Mouse (Mus musculus) layer of hippocampus, adult 2 months (tissue): Measurements from ENCODE around the gene Gm4847. TPM values are rescaled to one million over a fixed set of nuclear protein-coding genes. Genes with fewer than 3 reads are reported as not detected.

Experiments
- DNase-seq, 2 experiments: peaks; one replicate each; pipeline ENCODE4 v3.0.0; 2022; ENCODE audit warnings: low spot score in 2 of 2
- H3K27ac ChIP-seq: fragments of 200-600 bp; 2 replicates; pipeline ENCODE4 v1.8.1; 2022
- H3K4me3 ChIP-seq: fragments of 200-600 bp; 2 replicates; pipeline ENCODE4 v1.8.1; 2022; ENCODE audit warnings: mild to moderate bottlenecking
- CTCF ChIP-seq: fragments of 200-600 bp; conservative IDR thresholded peaks from 2 replicates; pipeline ENCODE4 v1.8.1; 2022; ENCODE audit warnings: antibody characterized with exemption, mild to moderate bottlenecking, moderate library complexity
- long read RNA-seq, 2 experiments: library from polyadenylated mRNA; stranded (forward); transcript quantifications; one replicate each; pipeline ENCODE4 v2.0.0; 2021; ENCODE audit warnings: borderline mapping rate in 2 of 2
- microRNA-seq, 2 experiments: library from miRNA; unstranded; fragments of <30 nt; microRNA quantifications; one replicate each; pipeline ENCODE4 v1.2.0; 2021
- total RNA-seq, 2 experiments: library from RNA; stranded (reverse); gene quantifications; 2 replicates each; pipeline ENCODE4 v1.2.3; 2021

Gm4847 gene
- total RNA-seq: not detected
- long read RNA-seq, experiment 1: 0 reads
- long read RNA-seq, experiment 2: 0 reads

DNA sequence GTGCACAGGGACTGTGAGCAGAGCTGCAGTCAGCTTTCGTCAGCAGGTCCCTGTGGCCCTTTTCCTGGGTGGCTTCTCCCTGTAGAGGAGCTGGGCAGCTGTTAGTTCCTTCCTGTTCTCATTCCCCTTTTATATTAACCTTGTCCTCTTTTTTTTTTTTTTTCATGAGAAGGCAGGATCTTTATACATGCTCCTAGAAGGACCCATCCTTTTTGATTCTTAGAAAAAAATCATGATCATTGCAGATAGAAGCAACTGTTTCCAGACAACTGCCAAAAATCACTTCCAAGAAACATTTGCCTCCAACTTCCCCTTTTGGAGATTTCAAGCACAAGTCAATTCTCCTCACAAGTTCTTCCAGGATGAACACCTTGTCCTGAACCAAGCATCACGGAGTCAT, at the start of gene Gm4847:
Gm4847 (minus strand) TSS at position 101 of the 400 bp plus-strand sequence.
- Histone ChIP-seq H3K27ac (no peak within 1 kb of the TSS), H3K4me3 (no peak within 1 kb of the TSS)
- no peak for TF ChIP-seq CTCF
- DNase-seq: no peak

DNA sequence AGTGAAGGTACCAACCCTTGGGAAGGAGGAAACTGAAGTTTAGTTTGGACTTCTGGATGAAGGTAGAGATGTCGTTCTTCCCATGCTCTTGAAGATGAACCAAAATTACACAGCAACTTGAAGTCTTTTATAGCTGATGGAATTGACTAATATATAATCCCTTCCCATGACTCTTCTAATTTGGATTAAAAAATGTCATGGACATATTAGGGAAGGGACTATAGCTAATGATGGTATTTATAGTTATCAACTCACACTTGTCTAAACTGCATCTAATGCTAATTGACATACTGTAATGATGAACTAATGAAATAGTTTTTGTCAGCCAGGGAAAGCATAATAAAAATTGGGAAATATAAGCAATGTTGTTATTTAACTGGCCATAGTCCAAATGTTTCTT, 34.3 kb upstream of the Gm4847 start, which contains the start of gene Fmo9:
Fmo9 (minus strand) TSS at position 101 of the 400 bp plus-strand sequence.
- Histone ChIP-seq H3K4me3 (no peak within 1 kb of the TSS), H3K27ac (no peak within 1 kb of the TSS)
- DNase-seq: no peak
- no peak for TF ChIP-seq CTCF

DNA sequence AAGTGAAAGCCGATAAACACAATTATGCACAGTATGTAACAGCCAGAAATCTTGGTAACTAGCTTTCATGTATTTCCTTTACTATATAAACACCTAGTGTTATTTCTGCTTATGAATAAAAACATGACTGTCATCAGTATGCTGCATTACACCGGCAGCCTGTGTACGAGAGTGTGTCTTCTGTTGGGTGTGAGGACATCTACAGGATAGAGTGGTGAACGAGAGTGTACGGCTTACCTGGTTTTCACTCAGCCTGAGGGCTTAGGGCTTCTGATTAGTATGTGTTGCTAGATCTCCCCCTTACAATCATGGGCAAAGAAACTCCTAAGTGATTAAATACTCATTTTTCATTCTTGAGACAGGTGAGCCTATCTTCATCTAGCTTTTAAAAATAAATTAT, 21.8 kb upstream of the Gm4847 start:
- DNase-seq: no peak
- no peak for TF ChIP-seq CTCF
- Histone ChIP-seq H3K27ac (no peak overlapping the region), H3K4me3 (no peak overlapping the region)

DNA sequence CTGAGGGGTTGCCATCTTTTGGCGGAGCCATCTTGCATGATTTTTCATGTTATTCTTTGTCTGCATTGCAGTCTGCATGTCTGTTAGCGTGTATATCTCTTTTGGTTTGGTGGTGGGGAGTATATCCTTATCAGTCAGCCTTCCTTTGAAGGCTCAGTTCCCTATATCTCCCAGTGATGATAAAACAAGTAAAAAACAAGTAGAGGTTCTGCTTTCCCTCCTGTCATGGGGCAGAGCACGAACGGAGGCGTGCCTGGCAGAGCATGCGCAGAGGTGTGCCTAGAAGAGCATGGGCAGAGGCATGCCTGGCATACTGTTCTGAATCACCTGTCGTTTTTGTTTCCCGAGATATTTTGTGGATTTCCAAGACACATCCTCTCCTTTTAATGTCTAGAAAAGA, 13.3 kb upstream of the Gm4847 start:
- DNase-seq: no peak
- Histone ChIP-seq H3K4me3 (no peak overlapping the region), H3K27ac (no peak overlapping the region)
- TF ChIP-seq CTCF: no peak

Small RNAs within 50 kb of the gene (microRNA-seq; reads per million reads assigned to microRNA genes)
- 0 reads per million in 2 experiments for gene Gm22992

Other genes with a start within 250 kb of the Gm4847 start
- gene Pogk, start 237.8 kb downstream of the Gm4847 start, total RNA-seq: 10 to 100 TPM; 29.7 to 36.1 TPM
- not detected for gene Gm4846, start 150.1 kb downstream of the Gm4847 start, total RNA-seq
- not detected for gene Fmo9, start 34.2 kb upstream of the Gm4847 start, total RNA-seq